Mouse (Mus musculus) gonadal fat pad, adult 2 months (tissue): ENCODE data around the gene Ech1. TPM values are rescaled to one million over a fixed set of nuclear protein-coding genes. Genes with fewer than 3 reads are reported as not detected.

Experiments used
- DNase-seq: peaks from one replicate; pipeline ENCODE4 v3.0.0-alpha.2; 2012; ENCODE audit warnings: low read depth
- polyA plus RNA-seq: library from polyadenylated mRNA; depleted of rRNA; stranded (reverse); fragments of >200 nt; gene quantifications from 2 replicates; pipeline ENCODE4 v1.2.3, GENCODE M21; 2012

Ech1 gene
- polyA plus RNA-seq, 1 experiment, result 671 TPM

GRCm38 (mm10) chr7:28802846-28803588 lies 22.0 kb upstream of the Ech1 start:
- DNase-seq, result no peak

DNA sequence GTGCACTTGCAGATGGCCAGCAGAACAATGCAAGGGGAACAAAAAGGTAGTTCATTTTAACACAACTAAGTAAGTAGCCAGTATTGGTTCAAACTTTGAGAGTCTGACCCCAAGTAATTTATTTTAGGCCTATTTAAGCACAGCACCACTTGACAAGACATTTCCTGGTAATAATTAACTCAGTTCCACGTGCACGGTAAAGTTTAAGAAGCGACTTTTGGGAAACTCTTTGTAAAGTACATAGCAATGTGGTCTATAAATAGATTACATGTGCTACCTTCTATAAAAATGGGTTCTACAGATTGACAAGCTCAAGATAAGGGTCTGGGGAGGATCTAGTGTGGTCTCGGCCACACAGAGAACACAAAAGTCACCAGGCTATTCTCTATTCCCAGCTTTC lies 21.3 kb upstream of the Ech1 start:
- DNase-seq, result no peak

- no peak for DNase-seq
Observed at GRCm38 (mm10) chr7:28806869-28807268, 18.1 kb upstream of the Ech1 start.

DNA sequence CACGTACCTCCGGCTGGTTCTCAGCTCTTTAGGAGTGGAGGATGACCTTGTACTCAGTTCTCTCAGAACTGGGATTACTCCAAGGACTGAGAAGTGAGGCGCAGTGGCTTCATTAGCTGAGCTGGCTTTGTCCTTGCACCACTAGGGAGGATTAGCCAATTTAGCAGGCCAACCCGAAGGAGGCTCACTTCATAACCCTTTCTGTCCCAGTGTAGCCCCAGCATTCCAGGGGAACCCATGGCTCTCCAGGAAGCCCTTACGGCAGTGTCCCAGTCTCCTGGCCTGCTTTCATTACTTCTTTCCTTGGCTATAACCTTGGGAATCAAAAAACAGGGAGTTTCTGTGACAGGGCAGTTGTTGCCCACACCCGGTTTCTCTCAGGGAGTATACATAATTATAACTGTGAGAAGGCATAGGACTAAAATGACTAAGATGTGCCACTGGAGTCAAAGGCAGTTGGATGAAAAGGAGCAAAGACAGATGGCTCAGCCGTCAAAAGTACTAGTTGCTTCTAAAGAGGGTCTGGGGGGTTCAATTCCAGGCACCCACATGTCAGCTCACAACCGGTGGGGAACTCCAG lies 17.3 kb upstream of the Ech1 start:
- no peak for DNase-seq

- DNase-seq, result no peak
Observed at GRCm38 (mm10) chr7:28808221-28808941, 16.6 kb upstream of the Ech1 start, which contains the start of gene Hnrnpl. Hnrnpl (plus strand) TSS chr7:28808541.

GRCm38 (mm10) chr7:28808957-28809393 lies 16.0 kb upstream of the Ech1 start:
- DNase-seq, result no peak

GRCm38 (mm10) chr7:28809401-28810089 lies 15.5 kb upstream of the Ech1 start:
- no peak for DNase-seq

DNA sequence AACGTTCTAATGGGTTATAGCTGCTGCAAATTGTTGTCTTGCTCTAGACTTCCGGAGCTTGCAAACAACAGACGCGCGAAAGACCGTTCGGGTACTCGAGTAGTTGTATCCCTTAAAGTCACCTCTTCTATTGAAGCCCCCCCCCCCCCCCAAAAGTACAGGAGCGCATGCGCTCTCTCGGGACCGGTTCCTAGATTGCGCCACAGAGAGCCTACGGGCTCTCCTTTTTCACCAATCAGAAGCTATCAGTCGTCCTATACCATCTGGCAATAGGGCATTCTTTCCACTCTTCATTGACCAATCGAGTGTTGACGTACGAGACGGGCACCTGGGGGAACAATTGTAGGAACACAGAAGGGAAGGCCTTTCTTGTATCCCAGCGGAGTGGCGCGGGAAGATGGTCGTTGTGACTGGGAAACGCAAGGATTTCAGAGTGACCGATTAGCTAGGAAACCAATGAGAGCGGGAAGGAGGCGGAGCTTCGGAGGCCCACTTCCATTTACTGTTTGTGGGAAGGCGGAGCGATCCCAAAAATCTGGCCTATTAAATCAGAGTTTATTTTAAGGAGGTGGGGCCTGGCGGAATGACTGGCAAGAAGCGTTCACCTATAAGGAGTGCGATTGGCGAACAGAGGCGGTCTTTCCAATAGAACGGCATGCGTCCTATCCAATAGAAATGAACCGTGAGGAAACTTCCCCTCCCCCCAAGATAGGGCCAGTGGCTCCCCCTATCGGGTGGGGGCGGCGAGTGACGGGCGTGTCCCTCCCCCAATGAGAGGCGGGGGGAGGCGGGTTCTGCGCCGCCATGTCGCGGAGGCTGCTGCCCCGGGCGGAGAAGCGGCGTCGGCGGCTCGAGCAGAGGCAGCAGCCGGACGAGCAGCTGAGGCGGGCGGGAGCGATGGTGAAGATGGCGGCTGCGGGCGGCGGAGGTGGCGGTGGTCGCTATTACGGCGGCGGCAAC lies 14.6 kb upstream of the Ech1 start:
- peak; percentile 98 for DNase-seq

GRCm38 (mm10) chr7:28811228-28811627 lies 13.8 kb upstream of the Ech1 start:
- DNase-seq, result no peak

DNA sequence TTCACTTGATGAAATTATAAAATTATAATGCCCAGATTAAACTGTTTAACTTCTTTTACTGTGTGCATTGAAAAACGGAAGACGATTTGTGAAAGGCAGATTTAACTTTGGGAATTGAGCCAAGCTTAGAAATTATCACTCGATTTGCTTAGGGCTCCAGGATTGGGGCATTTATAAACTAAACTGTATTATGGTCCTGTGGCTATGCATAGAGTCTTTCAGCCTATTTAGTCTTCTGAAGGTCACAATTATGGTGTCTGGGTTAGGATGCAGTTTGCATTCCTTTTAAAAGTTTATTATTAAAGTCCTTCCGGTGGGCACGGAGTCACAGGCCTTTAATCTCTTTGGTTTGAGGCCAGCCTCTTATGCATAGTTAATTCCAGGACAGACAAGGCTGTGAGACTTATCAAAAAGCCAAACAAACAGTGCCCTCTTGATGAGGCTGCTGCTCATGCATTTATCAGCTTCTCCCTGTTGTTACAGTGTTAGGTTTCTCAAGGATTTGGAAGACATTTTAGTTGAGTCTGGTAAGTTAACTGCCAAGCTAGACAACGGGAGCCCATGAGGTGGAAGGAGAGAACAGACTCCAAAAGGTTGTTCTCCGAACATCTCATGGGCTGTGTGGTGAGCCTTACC lies 13.3 kb upstream of the Ech1 start:
- no peak for DNase-seq

DNA sequence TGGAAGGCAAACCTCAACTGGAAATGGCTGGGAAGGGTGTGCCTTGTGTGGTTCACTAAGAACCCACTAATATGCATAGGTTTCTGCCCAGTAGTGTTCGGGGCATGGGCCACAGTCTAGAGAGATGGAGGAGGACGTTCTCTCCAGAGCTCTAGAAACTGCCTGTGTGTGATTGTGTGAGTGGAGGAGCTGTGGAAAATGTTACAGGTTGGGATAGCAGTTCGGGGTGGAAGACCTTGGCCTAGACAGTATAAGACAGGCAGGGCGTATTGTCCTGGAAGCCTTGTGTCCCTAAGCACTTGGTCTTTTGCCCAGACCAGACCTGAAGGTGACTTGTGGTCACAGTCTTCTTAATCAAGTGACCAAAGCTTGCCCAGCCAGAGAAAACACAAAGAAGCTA lies 12.6 kb upstream of the Ech1 start:
- DNase-seq, result no peak

GRCm38 (mm10) chr7:28812949-28813348 lies 12.1 kb upstream of the Ech1 start:
- DNase-seq, result no peak

DNA sequence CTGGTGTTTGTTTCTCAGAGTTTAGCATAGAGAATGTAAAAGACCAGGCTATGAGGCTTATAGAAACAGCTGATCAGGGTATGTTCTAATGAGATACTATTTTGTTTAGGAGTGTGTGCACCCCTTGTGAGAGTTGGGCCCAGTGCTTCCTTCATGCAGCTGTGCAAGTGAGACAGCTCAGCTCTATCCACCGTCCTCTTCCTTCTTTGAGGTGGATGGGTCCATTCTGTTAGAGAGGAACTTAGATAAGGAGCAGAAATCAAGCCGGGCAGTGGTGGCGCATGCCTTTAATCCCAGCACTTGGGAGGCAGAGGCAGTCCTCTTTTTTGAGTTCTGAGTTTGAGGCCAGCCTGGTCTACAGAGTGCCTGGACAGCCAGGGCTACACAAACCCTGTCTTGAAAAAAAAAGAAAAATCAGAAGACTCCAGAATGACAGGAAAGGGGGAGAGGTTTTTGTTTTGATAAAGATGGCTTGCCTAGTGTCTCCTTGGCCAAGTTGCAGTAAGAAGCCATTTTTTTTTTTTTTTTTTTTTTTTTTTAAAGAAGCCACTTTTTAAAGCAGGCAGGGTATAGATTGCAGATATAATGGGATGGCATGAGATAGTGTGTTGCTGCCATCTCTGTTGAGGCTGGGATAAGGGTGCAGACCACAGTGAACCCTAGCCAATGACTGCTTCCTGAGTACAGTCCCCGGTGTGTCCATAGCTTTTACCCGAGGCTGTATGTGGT lies 10.5 kb upstream of the Ech1 start:
- no peak for DNase-seq

DNA sequence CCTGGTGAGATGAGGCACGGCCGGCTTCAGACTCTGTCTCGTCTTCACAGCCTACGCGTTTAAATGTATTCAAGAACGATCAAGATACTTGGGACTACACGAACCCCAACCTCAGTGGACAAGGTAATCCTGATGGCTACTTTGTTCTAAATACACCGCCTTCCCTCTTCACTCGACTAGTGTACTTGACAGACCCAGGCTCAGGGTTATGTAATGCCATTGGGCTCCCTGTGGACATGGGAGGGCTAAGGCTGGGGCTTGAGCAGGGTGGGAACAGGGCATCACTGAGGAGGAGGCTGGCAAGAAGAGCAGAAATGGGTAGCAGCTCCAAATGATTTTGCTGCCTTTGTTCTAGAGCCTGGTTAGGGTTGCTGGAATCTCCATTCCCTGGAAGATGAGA lies 9.8 kb upstream of the Ech1 start:
- no peak for DNase-seq

DNA sequence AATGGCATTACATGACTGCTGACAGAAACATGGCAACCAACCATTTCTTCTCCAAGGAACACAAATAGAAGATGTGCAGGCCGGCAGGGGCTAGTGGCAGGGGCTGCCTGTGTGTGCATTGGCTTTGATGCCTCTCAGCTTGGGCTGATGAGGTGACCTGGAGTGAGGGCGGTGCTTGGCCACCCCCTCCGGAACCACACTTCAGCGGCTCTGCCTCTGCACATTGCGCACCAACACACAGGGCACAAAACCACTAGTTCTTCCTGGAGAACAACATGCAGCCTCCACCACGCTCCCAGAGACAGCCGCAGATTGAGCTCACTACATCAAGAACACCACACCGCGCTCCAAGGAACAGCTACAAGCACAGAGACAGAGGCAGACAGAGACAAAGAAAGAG lies 8.8 kb upstream of the Ech1 start:
- DNase-seq, result no peak

- DNase-seq, result no peak
Observed at GRCm38 (mm10) chr7:28816920-28817319, 8.1 kb upstream of the Ech1 start.

- no peak for DNase-seq
Observed at GRCm38 (mm10) chr7:28817524-28817923, 7.5 kb upstream of the Ech1 start.

DNA sequence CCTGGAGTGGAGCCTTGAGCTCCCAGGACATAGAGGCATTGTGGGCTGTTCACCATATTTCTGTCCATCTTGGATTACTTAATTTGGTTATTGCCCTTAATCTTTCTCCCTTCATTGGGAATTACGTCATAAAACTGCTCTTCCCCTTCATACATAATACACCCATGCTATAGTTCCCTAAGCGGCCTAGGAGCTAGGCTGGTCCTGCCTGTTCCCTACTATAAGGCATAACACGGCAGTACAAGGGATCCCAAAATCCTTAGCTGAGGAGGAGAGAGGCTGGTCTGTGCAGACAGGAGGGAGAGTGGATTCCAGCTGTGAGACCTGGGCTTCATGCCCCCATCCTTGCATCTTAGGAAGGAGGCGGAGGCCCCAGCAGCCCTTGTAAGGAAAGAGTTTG lies 7.1 kb upstream of the Ech1 start:
- DNase-seq, result no peak

GRCm38 (mm10) chr7:28818436-28818835 lies 6.6 kb upstream of the Ech1 start:
- no peak for DNase-seq

GRCm38 (mm10) chr7:28818861-28819452 lies 6.1 kb upstream of the Ech1 start:
- no peak for DNase-seq
